Mouse (Mus musculus): ENCODE data around the gene Hpn.
A peak's percentile ranks its signal among the peaks of the same experiment; 100 is the strongest.

GRCm38 (mm10) chr7:31059108-31059507, 56.0 kb downstream of the Hpn start, which contains the start of gene Lgi4:
- TF ChIP-seq CTCF (IDR thresholded peaks at IDR 0.05; ENCODE audit: borderline replicate concordance, control insufficient read depth, extremely low read depth, insufficient read depth, low read length, poor library complexity) = peak; percentile 92
- TF ChIP-seq POLR2A (IDR thresholded peaks at IDR 0.05; ENCODE audit: control insufficient read depth, extremely low read depth, insufficient read depth, low read length, poor library complexity) = no peak
